Mouse (Mus musculus): Measurements from ENCODE around the gene Spata17. TPM values are rescaled to one million over a fixed set of nuclear protein-coding genes. Genes with fewer than 3 reads are reported as not detected.

Gene Spata17
- polyA plus RNA-seq, 1 experiment from 2014 or later, result 0.86 TPM

DNA sequence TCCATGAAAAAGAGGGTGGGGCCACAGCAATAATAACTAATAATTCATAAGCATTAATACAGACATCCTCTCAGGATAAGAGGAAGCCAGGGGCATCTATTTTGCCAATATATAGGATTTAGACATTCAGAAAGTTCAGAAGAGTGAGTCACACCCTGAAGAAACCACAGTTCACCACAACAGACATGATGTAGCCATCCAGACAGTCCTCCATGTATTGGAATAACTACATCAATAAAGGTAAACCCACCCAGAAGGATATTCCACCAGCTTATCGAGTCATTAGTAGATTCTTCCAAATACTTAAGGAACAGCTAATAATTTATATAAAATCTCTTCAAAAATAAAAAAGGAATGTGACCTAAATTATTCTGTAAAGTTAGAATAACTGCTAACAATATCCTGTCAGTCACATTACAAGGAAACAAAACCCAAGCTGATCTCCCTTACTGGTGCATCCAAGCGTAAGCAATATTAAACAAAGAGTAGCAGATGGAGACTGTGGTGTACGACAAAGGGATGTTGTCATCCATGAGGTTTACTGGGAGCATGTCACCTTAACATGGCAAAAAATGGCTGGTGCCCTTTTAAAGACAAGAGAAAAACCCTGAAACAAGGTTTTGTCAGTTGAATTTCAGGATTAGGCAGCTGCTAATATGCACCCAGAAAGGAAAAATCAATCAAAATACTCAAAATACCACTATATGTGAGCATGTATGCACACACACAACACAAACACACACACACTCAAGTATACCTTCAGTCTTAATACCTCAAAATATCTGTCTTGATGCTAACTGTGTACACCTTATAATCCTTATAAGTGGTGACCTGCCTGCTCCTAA lies 138.8 kb downstream of the Spata17 start:
- Histone ChIP-seq H3K9ac (ENCODE audit: low read depth, low read length) (no peak overlapping the region), H3K27me3 (ENCODE audit: insufficient read depth, low read length) (no peaks in the 10 kb centered on the region), H3K4me1 (replicated peaks; ENCODE audit: insufficient read depth, low read length) (no peaks in the 10 kb centered on the region), H3K4me3 (replicated peaks; ENCODE audit: low read depth, low read length) (no peak overlapping the region), H3K9me3 (replicated peaks; ENCODE audit: low read length) (no peaks in the 10 kb centered on the region), H3K27ac (no peak overlapping the region), H3K36me3 (ENCODE audit: insufficient read depth, low read length) (no peaks in the 10 kb centered on the region), H3K4me2 (ENCODE audit: low read length) (no peak overlapping the region)
- ATAC-seq (replicated peaks; ENCODE audit: low FRiP score, low read depth), result no peak
- no peak for TF ChIP-seq CTCF (IDR thresholded peaks at IDR 0.05; ENCODE audit: low read depth)
- 75% methylated on average over 3 of the region's 3 CpGs for WGBS
- DNase-seq (ENCODE audit: low spot score), result no peak

DNA sequence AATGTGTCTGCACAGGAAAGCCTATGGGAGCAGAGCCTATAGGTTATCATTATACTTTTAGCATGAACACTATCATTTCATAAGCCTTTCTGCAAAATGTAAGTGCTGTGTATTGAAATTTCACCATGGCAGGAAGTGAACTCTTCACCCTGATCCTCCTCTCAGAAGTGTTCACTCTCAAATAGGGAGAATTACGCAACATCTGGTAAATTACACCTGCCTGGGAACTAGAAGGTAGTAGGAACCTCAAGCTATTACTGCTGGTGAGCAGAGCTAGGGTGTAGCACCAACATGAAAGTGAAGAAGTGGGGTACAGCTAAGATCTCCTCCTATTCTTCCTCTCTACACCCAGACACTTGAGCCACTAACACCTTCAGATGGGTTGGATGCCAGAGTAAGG lies 155.4 kb downstream of the Spata17 start:
- H3K27me3 ChIP-seq (ENCODE audit: insufficient read depth, low read length), result no peaks in the 10 kb centered on the region
- no peaks in the 10 kb centered on the region for H3K36me3 ChIP-seq (ENCODE audit: insufficient read depth, low read length)
- no peak for ATAC-seq (replicated peaks; ENCODE audit: low FRiP score, low read depth)
- no peak overlapping the region for H3K4me2 ChIP-seq (ENCODE audit: low read length)
- no peak for DNase-seq (ENCODE audit: low spot score)
- TF ChIP-seq CTCF (IDR thresholded peaks at IDR 0.05; ENCODE audit: low read depth), result no peak
- H3K9me3 ChIP-seq (replicated peaks; ENCODE audit: low read length), result no peaks in the 10 kb centered on the region
- no peaks in the 10 kb centered on the region for H3K4me1 ChIP-seq (replicated peaks; ENCODE audit: insufficient read depth, low read length)
- no peak overlapping the region for H3K27ac ChIP-seq
- H3K4me3 ChIP-seq (replicated peaks; ENCODE audit: low read depth, low read length), result no peak overlapping the region
- no peak overlapping the region for H3K9ac ChIP-seq (ENCODE audit: low read depth, low read length)
- WGBS, result 82% methylated on average over 1 of the region's 1 CpGs

DNA sequence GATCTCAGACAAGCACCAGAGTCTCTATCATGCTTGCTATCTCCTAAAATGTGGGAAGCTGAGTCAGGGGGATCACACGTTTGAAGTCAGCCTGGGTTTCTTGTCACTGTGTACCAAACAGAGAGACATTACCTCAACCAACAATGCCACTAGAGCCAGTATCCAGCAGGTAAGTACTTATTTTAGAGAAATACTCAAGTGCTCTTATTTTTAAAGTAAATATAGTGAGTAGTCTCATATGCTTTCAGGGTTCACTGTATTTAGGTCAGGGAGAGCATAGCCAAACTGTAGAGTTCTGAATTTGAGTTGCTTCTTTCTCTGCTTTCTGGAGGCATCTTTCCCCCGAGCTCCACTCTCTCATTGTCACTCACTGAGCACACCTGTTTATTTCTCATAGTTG lies 160.9 kb downstream of the Spata17 start:
- Histone ChIP-seq H3K27ac (no peak overlapping the region), H3K27me3 (ENCODE audit: insufficient read depth, low read length) (no peaks in the 10 kb centered on the region), H3K4me1 (replicated peaks; ENCODE audit: insufficient read depth, low read length) (no peaks in the 10 kb centered on the region), H3K9ac (ENCODE audit: low read depth, low read length) (no peak overlapping the region), H3K4me3 (replicated peaks; ENCODE audit: low read depth, low read length) (no peak overlapping the region), H3K9me3 (replicated peaks; ENCODE audit: low read length) (no peaks in the 10 kb centered on the region), H3K36me3 (ENCODE audit: insufficient read depth, low read length) (no peaks in the 10 kb centered on the region), H3K4me2 (ENCODE audit: low read length) (no peak overlapping the region)
- 91% methylated on average over 2 of the region's 2 CpGs for WGBS
- ATAC-seq (replicated peaks; ENCODE audit: low FRiP score, low read depth), result no peak
- DNase-seq (ENCODE audit: low spot score), result no peak
- no peak for TF ChIP-seq CTCF (IDR thresholded peaks at IDR 0.05; ENCODE audit: low read depth)

DNA sequence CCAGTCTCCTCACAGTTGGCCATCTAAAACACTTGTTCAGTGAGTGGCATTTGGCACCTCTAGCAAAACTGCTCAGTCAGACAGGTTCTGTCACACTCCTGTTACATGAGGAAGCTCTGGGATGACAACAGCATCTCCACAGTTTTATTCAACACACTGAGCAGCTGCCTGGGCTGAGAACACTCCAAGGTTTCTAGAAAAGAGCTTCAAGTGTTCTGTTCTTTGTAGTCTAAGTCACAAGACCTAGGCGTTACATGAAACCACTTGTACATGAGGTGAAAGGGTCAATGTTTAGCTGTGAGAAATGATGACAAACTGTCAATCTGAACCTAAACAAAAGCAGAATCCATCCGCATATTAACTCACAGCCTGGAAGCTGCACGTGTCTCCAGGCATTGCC lies 161.4 kb downstream of the Spata17 start:
- 88% methylated on average over 3 of the region's 3 CpGs for WGBS

DNA sequence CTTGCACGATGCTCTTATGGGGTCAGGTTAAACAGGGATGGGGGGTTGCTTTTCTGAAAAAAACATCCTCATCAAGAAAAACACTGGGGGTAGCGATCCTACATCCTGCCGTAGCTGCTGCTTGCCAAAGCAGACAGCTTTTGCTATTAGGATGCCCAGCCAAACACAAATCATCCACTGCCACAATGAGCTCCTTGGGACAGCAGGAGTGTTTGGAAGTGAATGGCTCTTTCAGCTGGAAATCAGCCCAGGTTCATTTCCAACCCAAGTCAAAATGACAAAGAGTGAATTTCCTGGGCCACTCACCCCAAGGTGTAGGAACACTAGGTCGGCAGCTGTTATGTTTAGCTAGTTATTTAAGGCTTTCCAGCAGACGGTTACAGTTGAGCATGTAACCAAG lies 162.7 kb downstream of the Spata17 start:
- ATAC-seq (replicated peaks; ENCODE audit: low FRiP score, low read depth) (no peak), DNase-seq (ENCODE audit: low spot score) (no peak)
- no peak overlapping the region for H3K4me3 ChIP-seq (replicated peaks; ENCODE audit: low read depth, low read length)
- no peak overlapping the region for H3K27ac ChIP-seq
- WGBS, result 39% methylated on average over 5 of the region's 5 CpGs
- TF ChIP-seq CTCF (IDR thresholded peaks at IDR 0.05; ENCODE audit: low read depth), result no peak
- H3K9ac ChIP-seq (ENCODE audit: low read depth, low read length), result no peak overlapping the region
- H3K27me3 ChIP-seq (ENCODE audit: insufficient read depth, low read length), result no peaks in the 10 kb centered on the region
- no peaks in the 10 kb centered on the region for H3K9me3 ChIP-seq (replicated peaks; ENCODE audit: low read length)
- no peaks in the 10 kb centered on the region for H3K36me3 ChIP-seq (ENCODE audit: insufficient read depth, low read length)
- no peaks in the 10 kb centered on the region for H3K4me1 ChIP-seq (replicated peaks; ENCODE audit: insufficient read depth, low read length)
- H3K4me2 ChIP-seq (ENCODE audit: low read length), result no peak overlapping the region

More for the DNA sequence above, 161.4 kb downstream of the Spata17 start:
- Histone ChIP-seq H3K4me2 (ENCODE audit: low read length) (no peak overlapping the region), H3K4me1 (replicated peaks; ENCODE audit: insufficient read depth, low read length) (no peaks in the 10 kb centered on the region), H3K9me3 (replicated peaks; ENCODE audit: low read length) (no peaks in the 10 kb centered on the region), H3K4me3 (replicated peaks; ENCODE audit: low read depth, low read length) (no peak overlapping the region), H3K9ac (ENCODE audit: low read depth, low read length) (no peak overlapping the region), H3K27me3 (ENCODE audit: insufficient read depth, low read length) (no peaks in the 10 kb centered on the region), H3K36me3 (ENCODE audit: insufficient read depth, low read length) (no peaks in the 10 kb centered on the region), H3K27ac (no peak overlapping the region)
- ATAC-seq (replicated peaks; ENCODE audit: low FRiP score, low read depth), result no peak
- no peak for TF ChIP-seq CTCF (IDR thresholded peaks at IDR 0.05; ENCODE audit: low read depth)
- DNase-seq (ENCODE audit: low spot score), result no peak

DNA sequence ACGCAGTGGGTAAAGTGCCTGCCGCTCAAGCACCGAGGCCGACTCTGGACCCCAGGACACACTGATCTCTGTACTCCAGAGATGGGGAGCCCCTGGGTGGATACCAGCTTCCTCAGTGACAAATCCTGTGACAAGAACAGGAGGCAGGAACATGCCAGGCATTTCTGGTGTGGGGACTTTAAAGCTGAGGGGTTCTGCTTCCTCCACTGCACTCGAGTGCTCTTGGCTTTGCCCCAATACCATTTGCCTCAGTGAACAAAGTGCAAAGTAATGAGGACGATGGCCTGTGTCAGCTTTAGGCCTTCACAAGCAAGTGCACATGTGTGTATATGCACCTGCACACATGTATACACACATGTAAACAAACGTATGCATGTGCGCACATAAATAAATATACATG lies 164.0 kb downstream of the Spata17 start:
- no peak overlapping the region for H3K9ac ChIP-seq (ENCODE audit: low read depth, low read length)
- no peaks in the 10 kb centered on the region for H3K27me3 ChIP-seq (ENCODE audit: insufficient read depth, low read length)
- no peak overlapping the region for H3K27ac ChIP-seq
- no peaks in the 10 kb centered on the region for H3K9me3 ChIP-seq (replicated peaks; ENCODE audit: low read length)
- DNase-seq (ENCODE audit: low spot score) (no peak), ATAC-seq (replicated peaks; ENCODE audit: low FRiP score, low read depth) (no peak)
- H3K36me3 ChIP-seq (ENCODE audit: insufficient read depth, low read length), result no peaks in the 10 kb centered on the region
- H3K4me3 ChIP-seq (replicated peaks; ENCODE audit: low read depth, low read length), result no peak overlapping the region
- 85% methylated on average over 8 of the region's 8 CpGs for WGBS
- no peak overlapping the region for H3K4me2 ChIP-seq (ENCODE audit: low read length)
- no peak for TF ChIP-seq CTCF (IDR thresholded peaks at IDR 0.05; ENCODE audit: low read depth)
- H3K4me1 ChIP-seq (replicated peaks; ENCODE audit: insufficient read depth, low read length), result no peaks in the 10 kb centered on the region

Data from kidney, postnatal 0 days (tissue).